Comparison of ENCODE assay signal across 20 mouse cellular contexts in genomic region chr7:128824986-128825563, GRCm38 (mm10).
DNase-seq lines count a peak whose midpoint lies in the region; ATAC-seq lines count a peak whose summit lies in the region.
"Had no signal": no experiment of that assay in that cellular context is flagged by ENCODE, and none has a peak within 500 bp of the region (broad histone marks: within the 10 kb centered on the region; RNA-seq: fewer than 3 reads in every experiment).

No protein-coding gene starts in this region.

- H3K4me1 ChIP-seq in kidney, embryonic 15.5 days = 0 out of 2 replicates have a peak, but pooled peaks cover under 1% of the 10 kb centered on the region
- H3K4me1 ChIP-seq: embryonic facial prominence, embryonic 12.5 days; forebrain, embryonic 12.5 days; heart, embryonic 10.5 days; heart, embryonic 15.5 days had no signal

- no peak overlapping the region for H3K4me2 ChIP-seq in kidney, embryonic 15.5 days
- H3K4me2 ChIP-seq: embryonic facial prominence, embryonic 12.5 days; forebrain, embryonic 12.5 days; heart, embryonic 15.5 days; hindbrain, embryonic 14.5 days had no signal

- no peaks in the 10 kb centered on the region for H3K36me3 ChIP-seq in kidney, embryonic 15.5 days
- H3K36me3 ChIP-seq: embryonic facial prominence, embryonic 12.5 days; forebrain, embryonic 12.5 days; heart, embryonic 10.5 days; heart, embryonic 15.5 days; hindbrain, embryonic 10.5 days had no signal

- WGBS in kidney, embryonic 15.5 days = 57% methylated on average over 5 of the region's 5 CpGs

- no peaks in the 10 kb centered on the region for H3K27me3 ChIP-seq in kidney, embryonic 15.5 days
- H3K27me3 ChIP-seq: embryonic facial prominence, embryonic 12.5 days; forebrain, embryonic 12.5 days; heart, embryonic 15.5 days had no signal

- peak overlapping the region; percentile 70 for H3K27ac ChIP-seq in kidney, embryonic 15.5 days
- H3K27ac ChIP-seq: embryonic facial prominence, embryonic 12.5 days; forebrain, embryonic 12.5 days; heart, embryonic 10.5 days; heart, embryonic 15.5 days; hindbrain, embryonic 10.5 days; hindbrain, embryonic 14.5 days had no signal

- peak; percentile 54; the same call in 1 of the 2 replicates for ATAC-seq in kidney, embryonic 15.5 days (replicated peaks; ENCODE audit: low FRiP score)
- ATAC-seq: forebrain, embryonic 16.5 days had no signal

- DNase-seq in kidney, adult 11 months = no peak
- DNase-seq in kidney, postnatal 4 days = peak; percentile 28 to 31
- no peak for DNase-seq in kidney, postnatal 14 days
- DNase-seq in lung, postnatal 10 days = peak; percentile 13
- no peak for DNase-seq in lung, postnatal 25 days (ENCODE audit: low spot score)
- DNase-seq: adrenal gland, adult 8-10 months; adrenal gland, postnatal 36 days; cerebellum, adult 2 months; cerebellum, postnatal 14 days; embryo, embryonic 11 days; gastrocnemius, postnatal 10 days; heart, adult 18-20 months had no signal

- no peaks in the 10 kb centered on the region for H3K9me3 ChIP-seq in kidney, embryonic 15.5 days (replicated peaks)
- H3K9me3 ChIP-seq: embryonic facial prominence, embryonic 12.5 days; forebrain, embryonic 12.5 days; heart, embryonic 10.5 days; heart, embryonic 15.5 days; hindbrain, embryonic 10.5 days had no signal

- H3K9ac ChIP-seq in kidney, embryonic 15.5 days = no peak overlapping the region
- H3K9ac ChIP-seq: embryonic facial prominence, embryonic 12.5 days; forebrain, embryonic 12.5 days; heart, embryonic 15.5 days; hindbrain, embryonic 14.5 days had no signal

- H3K4me3 ChIP-seq in kidney, embryonic 15.5 days (replicated peaks) = no peak overlapping the region
- H3K4me3 ChIP-seq: embryonic facial prominence, embryonic 12.5 days; forebrain, embryonic 12.5 days; heart, embryonic 10.5 days; heart, embryonic 15.5 days; hindbrain, embryonic 10.5 days had no signal

Comparison
In these comparisons a context has a peak if more than half of its experiments do, and no peak if none do; other contexts are left out.
1. DNase-seq: peak in kidney, postnatal 4 days (2 of 2) and lung, postnatal 10 days (single experiment); none in kidney, adult 11 months (single experiment), kidney, postnatal 14 days (single experiment) and lung, postnatal 25 days (single experiment).